Mouse (Mus musculus) forebrain, embryonic 12.5 days (tissue): ENCODE data around the gene Hist2h4. TPM values are rescaled to one million over a fixed set of nuclear protein-coding genes. Genes with fewer than 3 reads are reported as not detected.
"Not testable (repeated sequence)": the region's sequence is repeated elsewhere in the genome, so short reads cannot be mapped to it uniquely, and the experiment has no call there.

Source experiments
- ATAC-seq: fragments of 200-750 bp; cut with Nextera tagmentation; 2 replicates; pipeline ENCODE4 v1.8.0; 2017; ENCODE audit warnings: moderate TSS enrichment; ENCODE audit not compliant: low FRiP score
- H3K27ac ChIP-seq: fragments of 300-500 bp; sonication (generic); 2 replicates; pipeline ENCODE4 v1.5.1; 2016; ENCODE audit warnings: mild to moderate bottlenecking
- H3K27me3 ChIP-seq: fragments of 300-500 bp; sonication (generic); 2 replicates; pipeline ENCODE4 v1.6.1; 2016; ENCODE audit warnings: mild to moderate bottlenecking
- H3K36me3 ChIP-seq: fragments of 300-500 bp; sonication (generic); replicated peaks from 2 replicates; pipeline ENCODE4 v1.6.1; 2016; ENCODE audit warnings: mild to moderate bottlenecking
- H3K4me1 ChIP-seq: fragments of 300-500 bp; sonication (generic); 2 replicates; pipeline ENCODE4 v1.6.1; 2016
- H3K4me2 ChIP-seq: fragments of 300-500 bp; sonication (generic); 2 replicates; pipeline ENCODE4 v1.6.1; 2016; ENCODE audit warnings: mild to moderate bottlenecking, moderate library complexity
- H3K4me3 ChIP-seq: fragments of 300-500 bp; sonication (generic); replicated peaks from 2 replicates; pipeline ENCODE4 v1.5.1; 2016; ENCODE audit warnings: mild to moderate bottlenecking
- H3K9ac ChIP-seq: fragments of 300-500 bp; sonication (generic); 2 replicates; pipeline ENCODE4 v1.6.1; 2016; ENCODE audit warnings: mild to moderate bottlenecking
- H3K9me3 ChIP-seq: fragments of 300-500 bp; sonication (generic); 2 replicates; pipeline ENCODE4 v1.6.1; 2016
- WGBS: fragments of 180-500 bp; shearing (Covaris S2); methylation state at CpG from one replicate; pipeline ENCODE4 v1.1.7; 2016; 5-methylcytosine and 5-hydroxymethylcytosine counted together
- polyA plus RNA-seq: library from polyadenylated mRNA; unstranded; fragments of >200 nt; fragmentation: Nextera tagmentation; extraction: Ambion mirVana; gene quantifications from 2 replicates; pipeline ENCODE4 v1.2.1, GENCODE M21; 2016

Gene Hist2h4
- polyA plus RNA-seq, 1 experiment from 2014 or later, result 19.5 TPM

DNA sequence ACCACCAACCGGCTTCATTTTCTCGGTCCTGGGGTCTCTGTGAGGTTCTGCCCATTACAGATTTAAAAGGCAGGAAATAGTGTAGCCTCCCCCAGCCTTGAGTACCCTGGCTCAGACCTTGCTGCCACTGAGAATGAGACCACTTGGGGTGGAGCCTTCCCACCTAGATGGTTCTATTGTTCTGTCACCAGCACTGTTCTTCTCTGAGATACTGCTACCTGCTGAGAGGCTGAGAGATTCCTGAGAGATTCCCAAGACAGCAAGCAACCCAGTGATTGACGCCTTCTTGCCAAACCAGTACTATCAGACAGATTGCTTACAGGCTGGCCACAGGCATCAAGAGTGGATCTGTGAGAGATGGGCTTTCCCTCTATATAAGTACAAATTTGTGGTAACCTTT is 26.1 kb upstream of the Hist2h4 start:
- H3K27me3 ChIP-seq, result peaks cover 8% of the 10 kb centered on the region; the same call in 1 of the 2 replicates
- no peak overlapping the region for H3K4me3 ChIP-seq
- no peaks in the 10 kb centered on the region for H3K9me3 ChIP-seq
- H3K4me1 ChIP-seq, result no peaks in the 10 kb centered on the region
- H3K4me2 ChIP-seq, result no peak overlapping the region
- H3K27ac ChIP-seq, result no peak overlapping the region
- 77% methylated on average over 3 of the region's 3 CpGs for WGBS
- H3K36me3 ChIP-seq, result no peaks in the 10 kb centered on the region
- no peak for ATAC-seq
- no peak overlapping the region for H3K9ac ChIP-seq

DNA sequence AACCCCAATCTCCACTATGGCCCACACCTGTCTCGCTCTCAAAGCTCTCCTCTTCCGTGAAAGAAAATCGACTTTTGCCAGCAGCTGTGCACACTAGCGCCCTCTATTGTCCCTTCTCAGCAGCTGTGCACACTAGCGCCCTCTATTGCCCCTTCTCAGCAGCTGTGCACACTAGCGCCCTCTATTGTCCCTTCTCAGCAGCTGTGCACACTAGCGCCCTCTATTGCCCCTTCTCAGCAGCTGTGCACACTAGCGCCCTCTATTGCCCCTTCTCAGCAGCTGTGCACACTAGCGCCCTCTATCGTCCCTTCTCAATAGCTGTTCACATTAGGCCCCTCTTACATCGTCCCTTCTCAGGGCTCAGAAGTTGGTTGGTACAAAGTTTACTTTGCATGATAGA is 24.2 kb upstream of the Hist2h4 start:
- not testable (repeated sequence) for H3K36me3 ChIP-seq, H3K4me3 ChIP-seq, H3K27ac ChIP-seq, H3K9ac ChIP-seq, ATAC-seq, H3K4me2 ChIP-seq, H3K4me1 ChIP-seq, H3K9me3 ChIP-seq
- WGBS, result 89% methylated on average over 11 of the region's 11 CpGs
- H3K27me3 ChIP-seq, result peaks cover 26% of the 10 kb centered on the region

DNA sequence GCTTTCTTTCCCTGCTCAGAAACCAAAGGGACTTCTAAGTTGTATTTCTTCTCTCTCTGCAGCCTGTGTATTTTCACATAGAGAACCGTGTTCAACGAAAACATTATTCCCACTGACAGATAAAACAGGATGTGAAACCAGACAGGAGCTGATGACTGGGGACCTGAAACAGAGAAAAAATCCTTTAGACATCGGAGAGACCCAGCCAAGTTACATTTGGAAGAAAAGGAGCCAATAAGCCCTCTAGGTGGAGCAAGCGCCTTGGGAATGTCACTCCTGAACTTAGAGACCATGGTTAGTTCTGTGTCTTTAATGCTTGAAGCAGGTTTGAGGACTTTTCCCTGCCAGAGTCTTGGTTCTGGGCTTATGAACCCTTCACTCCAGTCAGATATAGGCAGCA is 21.3 kb upstream of the Hist2h4 start:
- no peak overlapping the region for H3K9ac ChIP-seq
- H3K9me3 ChIP-seq, result no peaks in the 10 kb centered on the region
- H3K27me3 ChIP-seq, result peaks cover 41% of the 10 kb centered on the region
- no peak overlapping the region for H3K27ac ChIP-seq
- WGBS, result 37% methylated on average over 4 of the region's 4 CpGs
- no peak overlapping the region for H3K4me2 ChIP-seq
- H3K4me1 ChIP-seq, result peaks cover 4% of the 10 kb centered on the region; the same call in 1 of the 2 replicates
- no peak for ATAC-seq
- H3K4me3 ChIP-seq, result no peak overlapping the region
- no peaks in the 10 kb centered on the region for H3K36me3 ChIP-seq

DNA sequence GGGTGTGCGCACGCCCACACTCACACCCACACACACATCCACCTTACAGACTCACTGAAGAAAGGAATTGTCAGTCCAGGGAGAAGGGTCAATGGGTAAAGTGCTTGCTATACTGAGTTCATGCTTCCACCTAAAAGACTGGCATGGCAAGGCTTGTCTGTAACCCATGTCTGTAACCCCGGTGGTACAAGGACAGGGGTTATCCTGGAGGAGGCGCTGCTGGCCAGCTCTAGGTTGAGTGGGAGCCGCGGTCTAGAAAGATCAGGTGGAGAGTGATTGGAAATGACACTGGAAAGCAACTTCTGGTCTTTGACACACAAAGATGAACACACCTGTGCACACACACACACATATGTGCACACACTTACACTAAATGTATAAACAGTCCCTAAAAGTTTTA is 17.5 kb upstream of the Hist2h4 start:
- Histone ChIP-seq H3K9ac (no peak overlapping the region), H3K4me2 (no peak overlapping the region), H3K4me1 (peaks cover 15% of the 10 kb centered on the region), H3K27me3 (peaks cover 39% of the 10 kb centered on the region), H3K4me3 (no peak overlapping the region), H3K36me3 (no peaks in the 10 kb centered on the region), H3K27ac (no peak overlapping the region), H3K9me3 (no peaks in the 10 kb centered on the region)
- WGBS, result 51% methylated on average over 6 of the region's 6 CpGs
- no peak for ATAC-seq

DNA sequence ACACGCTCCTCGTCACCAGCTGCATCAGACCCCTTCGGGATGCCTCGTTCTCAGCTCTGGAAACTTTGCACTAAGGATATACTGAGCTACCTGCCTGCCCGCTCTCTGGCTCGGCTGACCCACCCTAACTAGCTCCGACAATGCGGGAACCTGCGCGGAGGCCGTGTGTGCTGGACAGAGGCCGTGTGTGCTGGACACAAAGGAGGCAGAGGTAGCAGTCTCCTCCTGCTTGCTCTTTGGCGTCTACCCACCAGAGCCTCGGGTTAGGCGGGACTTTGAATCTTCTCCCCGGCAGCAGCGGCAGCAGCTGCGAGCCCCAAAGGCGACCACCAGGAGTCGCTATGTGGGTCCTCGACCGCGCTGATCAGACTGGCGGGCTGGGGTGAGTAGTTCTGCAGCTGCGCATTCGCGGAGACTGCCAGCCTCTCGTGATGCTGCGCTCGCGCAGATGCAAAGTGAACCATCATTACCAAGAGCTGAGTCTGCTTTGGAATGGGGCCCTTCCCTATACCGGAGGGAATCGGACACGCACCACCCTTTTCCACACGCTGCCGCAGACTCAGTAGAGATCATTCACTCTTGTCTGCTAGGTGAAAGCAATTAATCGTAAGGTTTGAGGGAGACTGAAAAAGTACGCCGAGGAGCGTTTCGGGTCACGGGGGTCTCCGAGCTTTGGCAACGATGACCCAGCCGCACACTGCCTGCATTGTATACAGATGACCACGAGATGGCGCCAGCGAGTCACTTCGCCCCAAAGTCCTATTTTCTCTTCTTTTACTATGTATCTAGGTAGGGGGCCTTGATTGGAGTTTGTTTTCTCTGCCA is 14.9 kb upstream of the Hist2h4 start:
- Histone ChIP-seq H3K4me2 (peak overlapping the region; percentile 62), H3K4me1 (peaks cover 10% of the 10 kb centered on the region), H3K9ac (peak overlapping the region; percentile 66), H3K4me3 (peak overlapping the region; percentile 47), H3K9me3 (no peaks in the 10 kb centered on the region), H3K27me3 (peaks cover 21% of the 10 kb centered on the region; the same call in 1 of the 2 replicates), H3K27ac (peak overlapping the region; percentile 93), H3K36me3 (no peaks in the 10 kb centered on the region)
- peak; percentile 97 for ATAC-seq
- under 1% methylated on average over 49 of the region's 49 CpGs for WGBS

DNA sequence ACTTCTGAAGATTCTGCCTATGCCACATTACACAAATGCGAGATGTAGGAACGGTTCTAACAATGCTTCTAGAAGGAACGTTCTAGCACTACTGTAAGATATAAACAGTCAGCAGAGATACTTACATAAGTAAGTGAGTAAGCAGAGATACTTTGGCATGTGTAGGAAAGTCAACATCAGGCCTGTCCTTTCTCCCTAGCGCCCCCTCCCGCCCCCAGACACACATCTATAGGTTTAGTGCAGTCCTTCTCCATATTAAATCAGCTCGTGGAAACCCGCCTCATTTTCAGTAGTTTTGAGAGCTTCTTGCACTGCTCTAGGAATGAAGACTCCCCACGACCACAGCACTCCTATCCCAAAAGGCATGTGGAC is 14.3 kb upstream of the Hist2h4 start:
- peak overlapping the region; percentile 66 for H3K9ac ChIP-seq
- no peaks in the 10 kb centered on the region for H3K36me3 ChIP-seq
- no peak overlapping the region for H3K27ac ChIP-seq
- peaks cover 10% of the 10 kb centered on the region for H3K4me1 ChIP-seq
- ATAC-seq, result no peak
- H3K4me2 ChIP-seq, result peak overlapping the region; percentile 62
- H3K27me3 ChIP-seq, result peaks cover 15% of the 10 kb centered on the region; the same call in 1 of the 2 replicates
- H3K9me3 ChIP-seq, result no peaks in the 10 kb centered on the region
- H3K4me3 ChIP-seq, result peak overlapping the region; percentile 47
- WGBS, result 15% methylated on average over 8 of the region's 8 CpGs

DNA sequence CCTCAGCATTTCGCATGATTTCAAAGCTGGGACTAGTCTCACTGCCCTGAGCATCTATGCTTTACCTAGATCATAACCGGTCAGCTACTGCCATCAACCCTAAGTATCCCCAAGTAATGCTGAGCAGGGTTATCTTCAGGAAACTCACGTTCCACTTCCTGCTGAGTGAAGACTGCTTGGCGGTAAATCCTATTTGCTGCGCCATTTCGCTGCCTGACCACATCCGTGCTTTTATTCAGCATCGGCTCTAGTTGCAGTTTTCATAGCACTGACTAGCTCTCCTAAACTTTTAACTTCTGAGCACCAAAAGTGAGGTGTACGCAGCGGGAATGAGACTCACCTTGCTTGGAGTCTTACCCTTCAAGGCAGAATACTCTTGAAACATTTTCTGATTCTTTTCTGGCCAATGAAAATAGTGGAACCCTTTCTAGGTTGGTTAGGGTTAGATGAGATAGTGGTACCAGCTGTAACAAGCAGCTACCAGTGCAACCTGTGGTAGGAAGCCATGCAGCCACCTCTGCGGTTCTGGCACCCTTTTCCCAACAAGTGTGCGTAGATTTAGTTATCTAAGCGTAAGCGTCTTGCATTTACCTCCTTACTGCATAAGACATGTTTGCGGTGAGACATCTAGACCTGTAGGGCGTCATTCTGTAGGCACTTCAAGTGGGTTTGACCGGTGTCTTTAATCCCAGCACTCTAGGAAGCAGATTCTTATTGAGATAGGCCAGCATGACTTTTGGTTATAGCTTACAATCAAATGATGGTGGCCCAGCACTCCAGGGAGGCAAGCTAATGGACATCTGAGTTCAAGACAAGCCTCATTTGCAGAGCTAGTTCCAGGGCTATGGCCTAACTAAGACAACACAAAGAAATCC is 10.7 kb upstream of the Hist2h4 start:
- Histone ChIP-seq H3K36me3 (no peaks in the 10 kb centered on the region), H3K27ac (no peak overlapping the region), H3K4me3 (no peak overlapping the region), H3K4me1 (peaks cover 10% of the 10 kb centered on the region), H3K4me2 (no peak overlapping the region), H3K9ac (no peak overlapping the region), H3K27me3 (no peaks in the 10 kb centered on the region), H3K9me3 (no peaks in the 10 kb centered on the region)
- WGBS, result 89% methylated on average over 17 of the region's 17 CpGs
- no peak for ATAC-seq

DNA sequence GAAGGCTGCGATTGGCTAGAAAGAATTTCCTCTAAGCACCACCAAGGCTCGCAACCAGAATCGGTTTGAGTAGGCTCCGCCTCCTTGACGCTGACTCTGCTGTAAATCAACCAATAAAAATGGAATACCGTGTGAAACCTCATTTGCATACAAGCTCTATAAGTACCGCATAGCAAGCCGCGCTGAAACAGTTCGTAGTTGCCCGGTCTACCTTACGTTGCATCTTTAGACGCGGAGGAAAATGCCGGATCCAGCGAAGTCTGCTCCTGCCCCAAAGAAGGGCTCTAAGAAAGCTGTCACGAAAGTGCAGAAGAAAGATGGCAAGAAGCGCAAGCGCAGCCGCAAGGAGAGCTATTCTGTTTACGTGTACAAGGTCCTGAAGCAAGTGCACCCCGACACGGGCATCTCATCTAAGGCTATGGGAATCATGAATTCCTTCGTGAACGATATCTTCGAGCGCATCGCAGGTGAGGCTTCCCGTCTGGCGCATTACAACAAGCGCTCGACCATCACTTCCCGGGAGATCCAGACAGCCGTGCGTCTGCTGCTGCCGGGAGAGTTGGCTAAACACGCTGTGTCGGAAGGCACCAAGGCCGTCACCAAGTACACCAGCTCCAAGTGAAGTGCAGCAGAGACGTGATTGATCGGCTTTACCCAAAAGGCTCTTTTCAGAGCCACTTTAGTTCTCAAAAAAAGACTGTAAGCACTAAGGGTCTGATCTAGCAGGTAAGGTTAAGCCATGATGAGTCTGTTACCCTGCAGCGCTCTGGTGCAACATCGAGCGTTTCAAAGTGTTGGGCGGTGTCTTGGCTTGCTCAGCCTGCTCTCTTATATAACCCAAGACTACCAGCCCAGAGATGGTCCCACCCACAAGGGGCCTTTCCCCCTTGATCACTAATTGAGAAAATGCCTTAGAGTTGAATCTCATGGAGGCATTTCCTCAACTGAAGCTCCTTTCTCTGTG is 6.7 kb upstream of the Hist2h4 start, which contains the start of gene Hist2h2bb:
Gene Hist2h2bb, plus strand, starts transcription at position 242 of the 964 bp plus-strand sequence.
- H3K4me2 ChIP-seq, result peak within 1 kb of the TSS; percentile 78
- under 1% methylated on average over 45 of the region's 45 CpGs for WGBS
- H3K27ac ChIP-seq, result peak within 1 kb of the TSS; percentile 98
- no peaks in the 10 kb centered on the region for H3K27me3 ChIP-seq
- H3K36me3 ChIP-seq, result no peaks in the 10 kb centered on the region
- no peaks in the 10 kb centered on the region for H3K9me3 ChIP-seq
- peak within 1 kb of the TSS; percentile 82 for H3K9ac ChIP-seq
- H3K4me3 ChIP-seq, result peak within 1 kb of the TSS; percentile 57
- peak; percentile 96 for ATAC-seq
- H3K4me1 ChIP-seq, result peaks cover 11% of the 10 kb centered on the region

DNA sequence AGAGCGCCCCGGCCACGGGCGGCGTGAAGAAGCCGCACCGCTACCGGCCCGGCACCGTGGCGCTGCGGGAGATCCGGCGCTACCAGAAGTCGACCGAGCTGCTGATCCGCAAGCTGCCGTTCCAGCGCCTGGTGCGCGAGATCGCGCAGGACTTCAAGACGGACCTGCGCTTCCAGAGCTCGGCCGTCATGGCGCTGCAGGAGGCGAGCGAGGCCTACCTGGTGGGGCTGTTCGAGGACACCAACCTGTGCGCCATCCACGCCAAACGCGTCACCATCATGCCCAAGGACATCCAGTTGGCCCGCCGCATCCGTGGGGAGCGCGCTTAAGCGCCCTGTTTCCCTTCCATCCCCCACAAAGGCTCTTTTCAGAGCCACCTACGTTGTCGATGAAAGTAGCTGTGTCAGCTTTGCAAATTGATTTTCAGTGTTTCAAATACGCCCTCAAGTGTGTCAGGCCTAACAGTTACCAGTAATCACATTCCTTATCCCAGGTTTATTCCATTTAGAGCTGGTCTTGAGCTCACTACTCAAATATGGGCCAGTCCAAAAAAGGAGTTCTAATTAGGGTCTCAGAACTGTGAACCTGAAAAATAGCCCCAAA is 5.8 kb upstream of the Hist2h4 start:
- not testable (repeated sequence) for H3K9me3 ChIP-seq, H3K27me3 ChIP-seq, H3K36me3 ChIP-seq
- ATAC-seq, result peak; percentile 33
- Histone ChIP-seq H3K27ac (peak overlapping the region; percentile 98), H3K4me2 (peak overlapping the region; percentile 78), H3K4me1 (peaks cover 20% of the 10 kb centered on the region), H3K9ac (peak overlapping the region; percentile 68), H3K4me3 (peak overlapping the region; percentile 57)
- under 1% methylated on average over 12 of the region's 44 CpGs for WGBS

DNA sequence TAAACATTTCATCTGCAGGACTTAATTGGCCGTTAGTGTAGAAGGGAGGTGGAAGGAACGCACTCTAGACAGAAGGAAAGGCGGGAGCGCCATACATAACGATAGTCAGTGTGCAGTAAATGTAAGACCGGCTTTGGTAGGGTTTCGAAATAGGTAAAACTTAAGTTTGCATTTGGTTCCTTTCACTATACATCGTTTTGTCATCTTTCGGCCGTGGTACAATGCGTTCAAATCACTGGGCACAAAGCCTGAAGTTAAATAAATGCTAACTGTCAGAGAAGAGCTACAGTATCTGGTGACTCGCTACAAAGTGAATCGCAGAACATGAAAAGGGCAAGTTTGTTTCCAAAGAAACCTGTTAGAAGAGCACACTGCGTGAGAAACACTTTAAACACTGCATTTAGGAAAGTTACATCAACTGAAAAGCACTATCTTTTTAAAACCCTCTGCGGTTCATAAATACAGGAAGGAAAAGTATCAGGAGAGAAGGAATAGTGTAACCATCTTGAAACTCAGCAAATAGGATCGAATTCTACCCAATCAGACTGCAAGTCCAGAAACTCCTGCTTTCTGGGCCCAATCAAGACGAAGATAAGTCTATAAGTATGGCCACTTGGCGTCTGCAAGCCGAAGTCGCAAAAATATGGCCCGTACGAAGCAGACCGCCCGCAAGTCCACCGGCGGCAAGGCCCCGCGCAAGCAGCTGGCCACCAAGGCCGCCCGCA is 5.1 kb upstream of the Hist2h4 start, which contains the start of gene Hist2h3b:
Gene Hist2h3b, plus strand, starts transcription at position 604 of the 725 bp plus-strand sequence.
- H3K27ac ChIP-seq, result peak within 1 kb of the TSS; percentile 98
- 19% methylated on average over 29 of the region's 30 CpGs for WGBS
- peaks cover 22% of the 10 kb centered on the region for H3K4me1 ChIP-seq
- H3K27me3 ChIP-seq, result no peaks in the 10 kb centered on the region
- peak within 1 kb of the TSS; percentile 68 for H3K9ac ChIP-seq
- H3K36me3 ChIP-seq, result no peaks in the 10 kb centered on the region
- no peaks in the 10 kb centered on the region for H3K9me3 ChIP-seq
- peak within 1 kb of the TSS; percentile 57 for H3K4me3 ChIP-seq
- peak; percentile 73 for ATAC-seq
- H3K4me2 ChIP-seq, result peak within 1 kb of the TSS; percentile 78

DNA sequence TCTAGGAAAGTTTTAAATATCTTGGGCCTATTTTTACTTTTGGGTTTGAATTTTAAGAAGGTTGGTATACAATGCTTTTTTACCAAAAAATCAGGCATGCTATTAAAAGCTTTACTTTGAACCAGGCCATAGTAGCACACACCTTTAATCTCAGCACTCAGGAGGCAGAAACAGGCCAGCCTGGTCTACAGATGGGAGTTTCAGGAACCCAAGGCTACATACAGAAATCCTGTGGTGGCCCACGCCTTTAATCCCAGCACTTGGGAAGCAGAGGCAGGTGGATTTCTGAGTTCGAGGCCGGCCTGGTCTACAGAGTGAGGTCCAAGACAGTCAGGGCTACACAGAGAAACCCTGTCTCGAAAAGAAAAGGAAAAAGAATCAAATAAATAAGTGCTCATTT is 4.4 kb upstream of the Hist2h4 start:
- H3K27me3 ChIP-seq, result no peaks in the 10 kb centered on the region
- no peak overlapping the region for H3K4me3 ChIP-seq
- no peak overlapping the region for H3K9ac ChIP-seq
- 80% methylated on average over 4 of the region's 4 CpGs for WGBS
- no peaks in the 10 kb centered on the region for H3K36me3 ChIP-seq
- peak overlapping the region; percentile 51; the same call in 1 of the 2 replicates for H3K4me2 ChIP-seq
- H3K4me1 ChIP-seq, result peaks cover 23% of the 10 kb centered on the region
- no peak for ATAC-seq
- peak overlapping the region; percentile 94 for H3K27ac ChIP-seq
- H3K9me3 ChIP-seq, result no peaks in the 10 kb centered on the region
